Mouse (Mus musculus) 3T3-L1 (cell line): ENCODE results near the gene Nr6a1.

ENCODE experiments used
- DNase-seq: peaks from one replicate; pipeline ENCODE4 v3.0.0-alpha.2; 2015; ENCODE audit warnings: low read depth, low spot score

Gene Nr6a1

DNA sequence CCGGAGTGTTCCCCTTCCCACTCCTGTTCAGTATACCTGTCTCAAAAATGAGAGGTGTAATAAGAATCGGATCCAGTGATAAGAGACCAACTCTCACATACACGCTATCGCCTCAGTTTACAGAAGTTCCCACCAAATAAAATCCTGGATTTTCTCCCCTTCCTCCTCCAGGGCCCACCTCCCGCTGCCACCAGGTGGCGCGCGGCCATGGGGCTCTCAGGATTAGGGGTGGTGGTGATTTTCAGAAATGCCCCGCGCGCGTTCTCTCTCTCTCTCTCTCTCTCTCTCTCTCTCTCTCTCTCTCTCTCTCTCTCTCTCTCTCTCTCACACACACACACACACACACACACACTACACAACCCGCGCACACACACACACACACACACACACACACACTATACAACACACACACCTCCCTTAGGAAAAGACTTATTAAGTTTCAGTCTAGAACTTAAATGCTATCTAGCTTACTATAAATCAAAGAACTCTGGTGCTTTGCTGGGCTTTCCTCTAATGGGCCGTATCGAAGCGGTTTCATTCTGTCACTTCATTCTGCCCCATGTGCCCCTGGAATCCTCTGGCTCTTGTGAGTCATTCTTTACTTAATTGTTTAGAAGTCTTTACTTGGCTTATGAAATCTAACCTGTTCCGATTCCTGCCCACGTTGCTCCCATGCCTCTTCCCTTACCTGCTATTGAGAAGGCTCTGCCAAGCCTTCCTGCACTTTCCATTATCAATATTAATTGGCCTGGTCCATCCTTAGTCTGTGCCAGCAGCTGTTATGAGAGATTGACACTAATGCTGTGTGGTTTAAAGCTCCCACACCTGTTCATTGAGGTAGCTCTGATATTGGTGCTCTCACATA, at the start of gene Nr6a1:
Gene Nr6a1, minus strand, starts transcription at position 574 of the 865 bp plus-strand sequence.
- DNase-seq: peak; percentile 89

DNA sequence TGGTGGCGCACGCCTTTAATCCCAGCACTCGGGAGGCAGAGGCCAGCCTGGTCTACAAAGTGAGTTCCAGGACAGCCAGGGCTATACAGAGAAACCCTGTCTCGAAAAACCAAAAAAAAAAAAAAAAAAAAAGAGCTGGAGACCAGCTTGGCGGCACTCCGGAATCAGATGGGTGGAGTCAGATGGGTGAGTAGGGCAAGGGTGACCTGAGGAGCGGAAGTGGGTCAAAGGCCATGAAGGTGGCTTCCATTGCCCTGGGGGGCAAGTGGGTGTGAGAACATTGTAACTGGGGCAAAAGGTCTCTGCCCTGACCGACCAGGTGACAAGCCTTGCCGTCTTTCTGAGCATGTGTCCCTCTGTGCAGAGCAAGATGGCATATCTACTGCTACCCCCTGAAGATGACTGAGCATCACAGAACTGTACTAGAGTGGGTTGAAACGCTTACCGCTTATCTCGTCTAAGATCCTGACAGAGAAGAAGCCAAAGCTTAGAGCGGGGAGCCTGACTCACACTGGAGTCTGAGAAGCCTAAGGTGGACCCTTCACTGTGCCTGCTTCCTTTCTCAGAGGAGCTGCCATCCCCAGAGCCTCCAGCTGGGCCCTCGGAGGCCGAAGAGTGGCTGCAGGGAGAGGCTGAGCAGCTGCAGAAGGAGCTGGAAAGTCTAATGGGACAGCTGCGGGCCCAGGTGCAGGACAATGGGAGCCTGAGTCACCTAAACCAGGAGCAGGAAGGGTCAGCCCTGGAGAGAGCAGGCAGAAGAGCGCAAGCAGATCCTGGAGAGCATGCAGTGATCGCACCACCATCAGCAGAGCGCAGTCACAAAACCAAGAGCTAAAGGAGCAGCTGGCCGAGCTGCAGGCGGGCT, 48.7 kb upstream of the Nr6a1 start:
- no peak for DNase-seq

DNA sequence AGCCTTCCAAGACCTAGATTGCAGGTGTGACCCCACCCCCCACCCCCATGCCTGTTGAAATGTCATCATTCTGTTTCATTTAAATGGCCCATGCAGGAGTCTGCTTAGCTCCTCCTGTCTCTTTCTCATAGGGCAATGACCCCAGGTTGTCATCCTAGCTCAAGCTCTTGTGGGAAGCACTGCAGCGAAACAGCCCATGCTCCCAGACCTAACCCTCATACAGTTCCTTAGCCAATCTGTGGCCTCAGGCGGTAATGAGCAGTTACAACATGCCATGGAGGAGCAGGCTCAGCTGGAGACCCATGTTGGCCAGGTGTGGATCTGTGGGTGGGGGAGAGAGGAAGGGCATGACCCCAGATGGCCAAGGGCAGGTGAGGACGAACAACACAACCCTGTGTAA, 47.7 kb upstream of the Nr6a1 start:
- no peak for DNase-seq

DNA sequence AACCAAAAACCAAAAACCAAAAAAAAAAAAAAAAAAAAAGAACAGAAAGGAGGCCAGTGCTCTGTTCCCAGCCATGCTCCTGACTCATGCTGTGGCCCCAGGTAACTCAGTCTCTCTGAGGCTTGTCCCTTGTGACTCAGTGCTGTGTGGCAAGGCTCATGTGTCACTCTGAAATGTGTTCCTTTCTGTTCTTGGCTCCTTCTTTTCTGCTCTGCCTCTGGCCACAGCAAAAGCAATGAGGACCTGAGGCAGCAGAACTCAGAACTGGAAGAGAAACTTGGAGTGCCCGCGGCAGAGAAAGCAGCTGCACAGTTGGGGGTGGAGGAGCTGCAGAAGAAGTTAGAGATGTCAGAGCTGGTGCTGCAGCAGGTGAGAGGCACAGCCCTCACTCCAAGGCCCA, 46.7 kb upstream of the Nr6a1 start:
- DNase-seq: peak; percentile 66

DNA sequence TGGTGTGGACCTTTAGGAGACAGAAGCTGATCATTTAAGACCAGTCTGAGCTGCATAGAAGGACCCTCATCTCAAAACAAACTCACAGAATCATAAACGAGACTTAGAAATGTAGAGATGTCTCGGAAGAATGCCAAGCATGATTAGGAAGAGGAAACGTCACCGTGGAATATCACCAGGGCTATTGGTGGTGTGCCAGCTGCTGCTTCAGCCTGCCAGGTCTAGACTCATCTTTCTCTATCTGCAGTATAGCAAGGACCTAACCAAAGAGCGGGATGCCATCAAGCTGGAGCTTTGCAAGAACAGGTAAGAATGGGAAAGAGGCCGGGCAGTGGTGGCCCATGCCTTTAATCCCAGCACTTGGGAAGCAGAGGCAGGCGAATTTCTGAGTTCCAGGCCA, 46.2 kb upstream of the Nr6a1 start:
- DNase-seq: no peak

DNA sequence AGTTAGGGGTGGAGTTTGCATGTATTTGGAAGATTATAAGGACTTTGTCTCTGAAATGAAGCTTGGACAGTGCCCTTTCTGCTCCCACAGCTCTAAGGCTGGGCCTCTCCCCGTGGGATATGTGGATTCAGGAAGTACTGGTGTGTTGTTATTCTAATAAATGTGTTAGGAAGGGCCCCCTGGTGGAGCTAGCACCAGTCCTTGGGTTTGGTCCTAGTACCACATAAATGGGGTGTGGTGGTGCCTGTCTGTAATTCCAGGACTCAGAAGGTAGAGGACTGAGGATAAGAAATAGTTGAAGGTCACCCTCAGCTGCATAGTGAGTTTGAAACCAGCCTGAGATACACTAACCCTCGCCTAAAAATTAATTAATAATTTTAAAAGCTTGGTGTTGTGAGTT, 45.7 kb upstream of the Nr6a1 start:
- DNase-seq: peak; percentile 48

DNA sequence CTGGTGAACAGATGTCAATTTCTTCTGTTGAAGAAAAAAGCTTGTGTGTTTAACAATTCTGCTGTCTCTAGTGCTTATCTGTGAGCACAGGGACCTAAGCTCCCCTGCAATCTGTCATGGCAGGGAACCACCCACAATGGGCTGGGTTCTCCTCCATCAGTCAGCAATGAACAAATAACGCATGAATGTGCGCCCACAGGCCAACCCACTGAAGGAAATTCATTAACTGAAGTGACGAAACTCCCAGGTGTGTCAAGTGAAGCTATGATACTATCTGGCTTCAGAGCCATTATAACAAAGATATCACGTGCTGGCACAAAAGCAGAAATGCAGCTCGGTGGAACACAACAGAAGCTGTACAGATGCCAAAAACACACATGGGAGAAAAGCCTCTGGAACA, 42.6 kb upstream of the Nr6a1 start:
- no peak for DNase-seq

DNA sequence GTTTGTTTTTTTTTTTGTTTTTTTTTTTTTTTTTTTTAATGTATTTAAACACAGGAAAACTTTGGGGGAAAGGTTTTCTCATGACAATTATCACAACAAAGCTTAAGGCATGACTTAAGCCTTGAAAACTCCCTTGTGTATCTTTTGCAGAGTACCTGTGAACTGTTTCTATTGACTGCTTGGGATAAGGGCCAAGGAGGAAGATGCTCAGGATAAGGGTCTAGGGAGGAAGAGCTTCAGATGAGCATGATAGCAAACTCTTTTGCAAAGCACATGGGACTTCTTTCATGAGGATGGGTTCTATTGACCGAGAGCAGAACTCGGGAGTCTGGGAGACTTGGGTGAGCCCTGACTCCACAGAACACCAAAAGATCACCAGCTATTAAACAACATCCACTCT, 42.2 kb upstream of the Nr6a1 start:
- DNase-seq: no peak

DNA sequence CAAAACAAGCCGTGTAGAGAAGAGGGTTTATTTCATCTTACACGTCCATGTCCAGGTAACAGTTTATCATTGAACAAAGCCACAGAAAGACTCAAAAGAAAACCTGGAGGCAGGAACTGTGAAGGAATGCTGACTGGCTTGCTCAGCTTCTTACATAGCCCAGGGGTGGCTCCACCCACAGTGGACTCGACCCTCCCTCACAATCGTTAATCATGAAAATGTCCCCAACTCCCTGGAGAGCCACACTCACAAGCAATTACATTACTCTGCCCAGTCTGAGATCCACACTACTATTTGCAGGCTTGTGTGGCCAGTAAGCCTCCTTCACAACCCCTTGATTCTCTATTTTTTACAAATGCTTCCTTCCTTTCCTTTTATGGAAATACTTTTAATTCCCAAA, 36.7 kb upstream of the Nr6a1 start:
- DNase-seq: no peak

DNA sequence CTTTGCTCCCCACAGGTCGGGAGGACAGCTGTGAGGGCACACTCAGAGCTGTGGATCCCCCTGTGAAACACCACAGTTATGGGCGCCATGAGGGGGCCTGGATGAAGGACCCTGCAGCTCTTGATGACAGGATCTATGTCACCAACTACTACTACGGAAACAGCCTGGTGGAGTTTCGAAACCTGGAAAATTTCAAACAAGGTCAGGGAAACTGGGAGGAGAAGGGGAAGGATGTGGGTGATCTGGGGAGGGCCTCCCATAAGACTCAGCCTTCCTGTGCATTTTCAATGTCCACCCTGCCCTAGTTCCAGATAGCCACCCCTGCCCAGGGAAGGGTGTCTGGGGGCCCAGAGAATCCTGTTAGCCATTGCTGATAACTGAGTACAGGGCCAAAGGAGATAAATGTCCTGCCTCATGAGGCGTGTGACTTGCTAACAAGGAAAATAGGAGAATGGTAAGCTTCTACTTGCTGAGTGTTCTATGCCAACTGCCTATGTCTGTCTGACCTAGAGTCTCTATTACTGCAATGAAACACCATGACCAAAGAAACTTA, 30.3 kb upstream of the Nr6a1 start:
- no peak for DNase-seq

DNA sequence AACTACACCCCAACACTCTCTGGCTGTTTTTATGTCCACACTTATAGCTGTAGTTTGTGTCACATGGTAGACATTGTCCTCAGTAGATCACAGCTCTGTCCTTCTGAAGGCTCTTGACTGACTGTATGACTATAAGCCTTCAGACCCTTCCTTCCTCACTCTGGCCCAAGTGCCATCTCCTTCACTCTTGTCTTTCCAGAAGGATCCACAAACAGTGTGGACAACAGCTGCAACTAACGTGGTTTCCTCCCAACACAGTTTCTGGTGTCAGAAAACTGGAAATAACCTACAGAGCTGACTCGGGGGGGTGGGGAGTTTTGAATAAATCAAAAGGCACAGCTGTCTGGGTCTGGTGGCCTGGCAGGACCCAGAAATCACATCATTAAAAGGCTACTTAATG, 28.6 kb upstream of the Nr6a1 start:
- DNase-seq: no peak

DNA sequence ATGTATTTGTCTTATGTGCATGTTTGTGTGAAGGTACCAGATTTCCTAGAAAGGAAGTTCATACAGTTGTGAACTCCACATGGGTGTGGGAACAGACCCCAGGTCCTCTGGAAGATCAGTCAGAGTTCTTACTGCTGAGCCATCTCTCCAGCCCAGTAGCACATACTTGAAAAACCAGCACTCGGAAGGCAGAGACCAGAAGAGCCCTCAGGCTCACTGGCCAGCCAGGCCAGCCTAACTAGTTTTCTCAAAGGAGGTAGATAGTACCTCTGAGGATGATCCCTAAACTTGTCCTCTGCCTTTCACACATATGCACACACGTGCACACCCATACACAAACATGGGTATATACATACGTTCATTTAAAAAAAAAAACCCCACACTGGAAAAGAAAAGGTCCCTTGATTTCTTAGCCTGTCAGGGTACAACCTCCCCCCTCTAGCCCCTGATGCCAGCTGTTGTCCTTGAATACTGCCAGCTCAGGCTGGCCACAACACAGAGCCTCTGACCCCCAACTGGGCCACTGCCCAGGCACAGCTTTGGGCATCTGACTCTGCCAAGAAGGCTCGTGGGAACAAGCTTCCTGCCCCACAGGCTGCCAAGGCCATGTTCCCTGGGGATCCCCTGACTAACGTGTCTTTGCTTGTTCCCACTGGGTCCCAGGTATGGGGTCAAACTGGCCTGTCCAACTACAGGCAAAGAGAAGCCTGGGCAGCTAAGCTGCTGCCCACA, 25.8 kb upstream of the Nr6a1 start:
- DNase-seq: peak; percentile 61

DNA sequence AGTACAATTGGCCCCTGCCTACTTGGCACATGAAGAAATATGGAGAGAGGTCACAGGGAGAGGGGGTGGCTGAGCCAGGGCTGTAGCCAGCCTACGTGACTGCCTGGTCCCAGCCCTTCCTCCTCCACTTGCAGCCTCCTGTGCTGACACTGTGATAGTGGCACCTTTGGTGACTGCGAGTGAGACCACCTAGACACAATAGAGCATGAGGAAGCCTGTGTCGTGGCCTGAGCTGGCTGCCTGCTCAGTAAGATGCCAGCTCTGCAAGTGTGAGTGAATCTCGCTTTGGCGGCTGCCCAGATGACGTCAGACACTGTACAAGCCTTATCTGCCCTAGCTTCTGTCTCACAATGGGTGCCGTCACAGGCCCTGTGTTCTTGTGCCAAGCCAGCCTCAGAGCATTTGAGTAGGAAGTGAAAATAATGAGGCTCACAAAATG, 22.8 kb upstream of the Nr6a1 start:
- DNase-seq: peak; percentile 92

DNA sequence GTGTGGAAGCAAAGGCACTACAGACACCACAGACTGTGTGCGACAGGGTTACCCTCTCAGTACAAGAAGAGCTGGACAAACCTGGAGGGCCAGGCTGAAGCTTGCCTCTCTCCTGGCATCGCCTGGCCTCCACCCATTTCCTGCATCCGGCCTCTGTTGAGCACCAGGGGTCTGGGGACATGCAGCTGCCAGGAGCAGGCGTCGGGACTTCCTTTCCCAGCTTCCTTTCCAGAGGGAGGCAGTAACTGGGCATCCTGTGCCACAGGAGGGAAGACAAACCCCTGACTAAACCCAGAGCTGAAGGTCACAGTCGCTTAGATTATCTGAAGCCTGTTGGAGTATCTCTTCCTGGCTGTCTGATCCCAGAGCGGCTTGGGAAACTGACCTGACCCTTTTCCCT, 20.1 kb upstream of the Nr6a1 start:
- no peak for DNase-seq

DNA sequence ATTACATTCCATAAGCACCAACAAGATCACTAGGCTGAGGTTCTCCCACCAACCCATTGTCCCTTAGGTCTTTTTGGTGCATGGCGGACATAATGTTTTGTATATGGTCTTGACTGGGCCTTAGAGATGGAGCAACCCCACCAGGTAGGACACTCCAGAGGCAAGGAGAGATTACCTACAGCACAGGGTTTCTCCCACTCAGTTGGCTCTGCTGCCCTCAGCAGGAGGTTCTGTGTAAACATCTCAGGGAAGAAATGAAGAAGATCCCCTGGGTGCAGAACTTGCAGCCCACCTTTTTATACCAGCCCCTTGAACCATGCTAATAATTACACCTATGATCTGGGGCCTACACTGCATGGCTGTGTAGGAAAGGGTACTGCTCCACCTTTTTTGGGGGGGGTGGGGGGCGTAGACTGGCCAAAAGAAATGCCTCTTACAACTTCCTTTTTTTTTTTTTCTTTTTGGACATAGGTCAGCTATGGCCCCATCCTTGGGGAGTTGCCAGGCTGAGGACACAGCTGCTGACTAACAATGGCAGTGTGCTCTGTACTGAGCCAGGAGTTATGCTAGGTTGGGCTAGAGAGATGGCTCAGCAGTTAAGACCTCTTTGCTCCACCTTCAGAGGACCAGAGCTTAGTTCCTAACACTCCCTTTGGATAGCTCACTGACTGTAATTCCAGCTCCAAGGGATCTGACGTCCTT, 17.1 kb upstream of the Nr6a1 start:
- DNase-seq: peak; percentile 88

DNA sequence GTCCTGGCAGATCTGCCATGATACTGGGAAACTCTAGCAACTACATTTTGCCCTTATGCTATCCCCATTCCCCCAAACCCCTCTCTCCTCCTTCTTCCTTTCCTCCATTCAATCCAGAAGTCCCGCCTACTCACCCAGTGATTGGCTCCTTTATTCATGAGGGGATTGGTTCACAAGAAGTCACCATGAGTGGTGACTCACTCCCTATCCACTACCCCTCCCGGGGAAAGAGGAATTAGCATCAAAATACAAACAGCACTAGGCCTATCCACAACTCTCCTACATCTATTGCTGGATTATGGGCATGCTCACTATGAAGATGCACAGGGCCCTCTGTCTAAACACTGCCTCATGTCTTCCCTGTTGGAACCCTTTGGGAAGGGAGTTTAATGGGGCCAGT, 16.5 kb upstream of the Nr6a1 start:
- peak; percentile 87 for DNase-seq

DNA sequence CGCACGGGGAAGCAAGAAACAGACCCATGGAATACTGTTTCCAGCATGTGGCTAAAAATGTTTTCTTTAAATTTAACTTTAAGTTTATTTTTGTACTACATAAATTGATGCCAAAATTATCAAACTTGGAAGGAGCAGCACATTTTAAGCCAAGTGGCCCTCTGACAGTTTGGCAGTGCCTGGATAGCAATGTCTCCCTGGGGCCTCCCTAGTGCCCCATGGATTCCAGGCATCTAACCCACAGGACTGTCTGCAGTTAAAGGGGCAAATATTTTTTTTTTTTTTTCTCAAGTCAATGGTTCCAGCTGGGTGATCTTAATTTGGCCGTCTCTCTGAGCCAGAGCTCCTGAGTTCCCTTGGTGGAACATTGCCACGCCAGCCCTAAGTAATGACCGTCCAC, 15.7 kb upstream of the Nr6a1 start:
- DNase-seq: no peak

DNA sequence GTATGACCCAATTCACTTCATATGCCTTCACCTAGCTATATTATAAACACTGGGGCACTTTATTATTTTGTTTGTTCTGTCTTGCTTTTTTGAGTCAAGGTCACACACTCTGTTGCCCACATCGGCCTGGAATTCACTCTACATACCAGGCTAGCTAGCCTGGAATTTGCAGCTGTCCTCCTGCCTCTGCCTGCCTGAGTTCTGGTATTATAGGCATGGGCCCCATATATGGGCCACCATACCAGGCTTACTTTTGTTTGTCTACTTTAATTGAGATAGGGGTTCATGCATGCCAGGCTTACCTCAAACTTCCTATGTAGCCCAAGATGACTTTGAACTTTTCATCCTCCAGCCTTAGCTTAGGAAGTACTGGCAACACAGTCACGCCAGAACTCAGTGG, 14.4 kb upstream of the Nr6a1 start:
- no peak for DNase-seq

DNA sequence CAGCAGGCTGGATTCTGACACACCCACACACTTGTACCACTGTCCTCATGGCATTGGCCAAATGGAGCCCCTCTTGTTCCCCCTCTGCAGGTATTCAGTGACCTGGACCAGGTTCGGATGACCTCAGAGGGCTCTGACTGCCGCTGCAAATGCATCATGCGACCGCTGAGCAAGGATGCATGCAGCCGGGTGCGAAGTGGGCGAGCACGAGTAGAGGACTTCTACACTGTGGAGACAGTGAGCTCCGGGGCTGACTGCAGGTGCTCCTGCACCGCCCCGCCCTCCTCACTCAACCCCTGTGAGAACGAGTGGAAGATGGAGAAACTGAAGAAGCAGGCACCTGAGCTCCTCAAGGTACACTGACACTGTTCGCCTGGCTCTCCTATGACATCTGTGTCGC, 13.9 kb upstream of the Nr6a1 start:
- DNase-seq: no peak

DNA sequence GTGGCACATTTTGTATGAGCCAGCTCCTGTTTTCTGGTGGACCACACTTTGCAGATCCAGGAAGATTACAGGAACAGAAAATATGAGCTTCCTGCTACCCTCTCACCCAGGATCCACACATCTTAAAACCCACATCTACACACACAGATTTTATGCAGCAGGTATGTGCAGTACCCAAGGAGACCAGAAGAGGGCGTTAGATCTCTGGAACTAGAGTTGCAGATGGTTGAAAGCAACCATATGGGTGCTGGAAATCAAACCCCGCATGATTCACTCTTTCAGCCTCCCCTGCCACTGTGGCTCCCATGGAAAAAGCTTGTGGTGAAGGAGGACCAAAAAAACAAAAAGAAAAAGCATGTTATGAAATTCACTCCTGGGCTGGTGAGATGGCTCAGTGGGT, 11.6 kb upstream of the Nr6a1 start:
- no peak for DNase-seq

DNA sequence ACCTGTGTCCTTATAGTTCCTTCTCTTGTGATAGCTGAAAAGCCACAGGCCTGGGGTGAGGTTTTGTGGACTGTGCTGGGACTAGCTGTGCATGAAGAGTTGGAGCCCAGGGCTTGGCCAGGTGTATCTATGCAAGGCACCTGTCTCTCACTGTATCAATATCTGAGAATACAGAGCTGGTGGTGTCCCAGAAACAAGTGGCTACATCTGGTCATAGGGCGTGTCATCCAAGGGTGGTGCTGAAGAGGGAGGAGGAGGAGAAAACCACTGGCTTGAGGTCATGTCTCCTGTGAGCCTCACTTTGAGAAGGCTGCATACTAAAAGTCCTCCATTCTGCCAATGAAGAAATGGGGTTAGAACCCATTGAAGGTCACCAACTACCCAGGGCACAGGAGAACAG, 10.5 kb upstream of the Nr6a1 start:
- no peak for DNase-seq
